Mouse (Mus musculus) liver, adult 2 months (tissue): ENCODE data around the gene Pla2g6. TPM values are rescaled to one million over a fixed set of nuclear protein-coding genes. Genes with fewer than 3 reads are reported as not detected.

Source experiments
- DNase-seq: peaks from one replicate; pipeline ENCODE4 v3.0.0-alpha.2; 2011; ENCODE audit warnings: low read depth, low spot score; ENCODE audit errors: extremely low read depth
- H3K27ac ChIP-seq: fragments of 200-500 bp; replicated peaks from 2 replicates; pipeline ENCODE4 v1.5.1; 2012; ENCODE audit warnings: low read depth, mild to moderate bottlenecking, control low read depth, inconsistent platforms, low read length; ENCODE audit not compliant: insufficient read depth
- H3K27me3 ChIP-seq: fragments of 200-500 bp; 2 replicates; pipeline ENCODE4 v1.6.1; 2012; ENCODE audit warnings: mild to moderate bottlenecking, moderate library complexity, low read length, inconsistent platforms; ENCODE audit not compliant: control insufficient read depth, insufficient read depth
- H3K36me3 ChIP-seq: fragments of 200-500 bp; 2 replicates; pipeline ENCODE4 v1.6.1; 2012; ENCODE audit warnings: low read length, inconsistent platforms; ENCODE audit not compliant: control insufficient read depth, insufficient read depth
- H3K4me1 ChIP-seq: fragments of 200-500 bp; 2 replicates; pipeline ENCODE4 v1.6.1; 2011; ENCODE audit warnings: low read length; ENCODE audit not compliant: control insufficient read depth, insufficient read depth
- H3K4me3 ChIP-seq: fragments of 200-500 bp; 2 replicates; pipeline ENCODE4 v1.5.1; 2011; ENCODE audit warnings: low read depth, mild to moderate bottlenecking, control low read depth, low read length, moderate library complexity; ENCODE audit not compliant: insufficient read depth
- H3K79me2 ChIP-seq: fragments of 200-500 bp; 2 replicates; pipeline ENCODE4 v1.6.1; 2012; ENCODE audit warnings: inconsistent platforms, mild to moderate bottlenecking, low read length, moderate library complexity; ENCODE audit not compliant: control insufficient read depth, insufficient read depth
- H3K9ac ChIP-seq: fragments of 200-500 bp; 2 replicates; pipeline ENCODE4 v1.6.1; 2012; ENCODE audit warnings: low read depth, mild to moderate bottlenecking, control low read depth, inconsistent platforms, low read length
- CTCF ChIP-seq: fragments of 200-500 bp; IDR thresholded peaks from 2 replicates; pipeline ENCODE4 v1.5.1; 2011; ENCODE audit warnings: low read depth, low read length, control low read depth
- POLR2A ChIP-seq: fragments of 200-500 bp; IDR thresholded peaks from 2 replicates; pipeline ENCODE4 v1.6.1; 2011; ENCODE audit warnings: low read length, control low read depth; ENCODE audit not compliant: insufficient read depth; ENCODE audit errors: extremely low read depth
- WGBS: fragments of 180-500 bp; shearing (Covaris S2); methylation state at CpG from one replicate; pipeline ENCODE4 v1.1.7; 2018; 5-methylcytosine and 5-hydroxymethylcytosine counted together
- polyA plus RNA-seq: library from polyadenylated mRNA; depleted of rRNA; stranded (reverse); fragments of >200 nt; gene quantifications from 2 replicates; pipeline ENCODE4 v1.2.3, GENCODE M21; 2012; rRNA removed
- total RNA-seq: library from RNA; depleted of rRNA; stranded (reverse); fragments of >200 nt; gene quantifications from 2 replicates; pipeline ENCODE4 v1.2.3, GENCODE M21; 2014; rRNA removed

The Pla2g6 gene
- total and polyA plus RNA-seq, 2 experiments, result 16.3 to 24.5 TPM

- Histone ChIP-seq H3K27ac (no peak overlapping the region), H3K27me3 (no peaks in the 10 kb centered on the region), H3K4me1 (no peaks in the 10 kb centered on the region), H3K79me2 (no peaks in the 10 kb centered on the region), H3K4me3 (no peak overlapping the region), H3K36me3 (peaks cover 10% of the 10 kb centered on the region), H3K9ac (no peak overlapping the region)
- TF ChIP-seq POLR2A, result no peak
- peak; percentile 100 for TF ChIP-seq CTCF
- DNase-seq, result peak; percentile 74
- 47% methylated on average over 10 of the region's 10 CpGs for WGBS
These were observed 84.8 kb downstream of the Pla2g6 start for GRCm38 (mm10) chr15:79243234-79244042.

- no peak for DNase-seq
- Histone ChIP-seq H3K9ac (no peak overlapping the region), H3K36me3 (peaks cover 10% of the 10 kb centered on the region), H3K79me2 (no peaks in the 10 kb centered on the region), H3K27me3 (no peaks in the 10 kb centered on the region), H3K27ac (no peak overlapping the region), H3K4me3 (no peak overlapping the region), H3K4me1 (no peaks in the 10 kb centered on the region)
- 80% methylated on average over 13 of the region's 13 CpGs for WGBS
- TF ChIP-seq CTCF, result no peak
- no peak for TF ChIP-seq POLR2A
These were observed 85.5 kb downstream of the Pla2g6 start for GRCm38 (mm10) chr15:79242574-79243233.

- Histone ChIP-seq H3K27ac (no peak overlapping the region), H3K79me2 (no peaks in the 10 kb centered on the region), H3K4me1 (no peaks in the 10 kb centered on the region), H3K9ac (no peak overlapping the region), H3K36me3 (peaks cover 12% of the 10 kb centered on the region), H3K27me3 (no peaks in the 10 kb centered on the region), H3K4me3 (no peak overlapping the region)
- 93% methylated on average over 6 of the region's 6 CpGs for WGBS
- TF ChIP-seq POLR2A, result no peak
- TF ChIP-seq CTCF, result no peak
- DNase-seq, result no peak
These were observed 90.2 kb downstream of the Pla2g6 start for GRCm38 (mm10) chr15:79238036-79238435.

Other genes with a start within 250 kb of the Pla2g6 start
- 3.0 and 3.3 TPM in 2 replicates for gene Micall1, start 219.5 kb downstream of the Pla2g6 start, total RNA-seq
- 6.2 and 8.9 TPM in 2 replicates for gene Micall1, start 219.5 kb downstream of the Pla2g6 start, polyA plus RNA-seq
- 29.2 and 36.0 TPM in 2 replicates for gene Polr2f, start 187.4 kb downstream of the Pla2g6 start, total RNA-seq
- 29.9 and 33.8 TPM in 2 replicates for gene Polr2f, start 187.4 kb downstream of the Pla2g6 start, polyA plus RNA-seq
- gene 1700088E04Rik, start 187.1 kb downstream of the Pla2g6 start, total RNA-seq, result 0.65 and 0.67 TPM in 2 replicates
- gene 1700088E04Rik, start 187.1 kb downstream of the Pla2g6 start, polyA plus RNA-seq, result 0.25 and 0.65 TPM in 2 replicates
- gene Sox10, start 163.2 kb downstream of the Pla2g6 start, total RNA-seq, result not detected in 2 replicates
- gene Sox10, start 163.2 kb downstream of the Pla2g6 start, polyA plus RNA-seq, result 0.06 TPM in 1 of 2 replicates, not detected in the other
- gene Pick1, start 99.2 kb downstream of the Pla2g6 start, total RNA-seq, result 12.4 and 12.8 TPM in 2 replicates
- gene Pick1, start 99.2 kb downstream of the Pla2g6 start, polyA plus RNA-seq, result 15.4 and 18.5 TPM in 2 replicates
- not detected in 2 replicates for gene Gm49486, start 99.0 kb downstream of the Pla2g6 start, total RNA-seq
- gene Gm49486, start 99.0 kb downstream of the Pla2g6 start, polyA plus RNA-seq, result not detected in 2 replicates
- gene Slc16a8, start 73.6 kb downstream of the Pla2g6 start, total RNA-seq, result not detected in 2 replicates
- gene Slc16a8, start 73.6 kb downstream of the Pla2g6 start, polyA plus RNA-seq, result not detected in 2 replicates
- gene Baiap2l2, start 42.9 kb downstream of the Pla2g6 start, total RNA-seq, result 0.20 TPM in 1 of 2 replicates, not detected in the other
- 0.31 and 0.51 TPM in 2 replicates for gene Baiap2l2, start 42.9 kb downstream of the Pla2g6 start, polyA plus RNA-seq
- 8.5 and 10.8 TPM in 2 replicates for gene Maff, start 18.2 kb upstream of the Pla2g6 start, total RNA-seq
- gene Maff, start 18.2 kb upstream of the Pla2g6 start, polyA plus RNA-seq, result 0.75 and 0.89 TPM in 2 replicates
- 6.0 and 10.1 TPM in 2 replicates for gene Tmem184b, start 75.2 kb upstream of the Pla2g6 start, total RNA-seq
- gene Tmem184b, start 75.2 kb upstream of the Pla2g6 start, polyA plus RNA-seq, result 46.8 and 48.7 TPM in 2 replicates
- gene Csnk1e, start 127.2 kb upstream of the Pla2g6 start, total RNA-seq, result 4.3 and 6.8 TPM in 2 replicates
- gene Csnk1e, start 127.2 kb upstream of the Pla2g6 start, polyA plus RNA-seq, result 4.7 and 6.6 TPM in 2 replicates
- 0.07 TPM in 1 of 2 replicates, not detected in the other for gene Kcnj4, start 176.9 kb upstream of the Pla2g6 start, total RNA-seq
- not detected in 2 replicates for gene Kcnj4, start 176.9 kb upstream of the Pla2g6 start, polyA plus RNA-seq
- gene Kdelr3, start 188.0 kb upstream of the Pla2g6 start, total RNA-seq, result 0.54 and 0.83 TPM in 2 replicates
- gene Kdelr3, start 188.0 kb upstream of the Pla2g6 start, polyA plus RNA-seq, result 0.50 and 0.67 TPM in 2 replicates
- gene Ddx17, start 218.4 kb upstream of the Pla2g6 start, total RNA-seq, result 88.5 and 102 TPM in 2 replicates
- 75.3 and 105 TPM in 2 replicates for gene Ddx17, start 218.4 kb upstream of the Pla2g6 start, polyA plus RNA-seq